Mouse (Mus musculus) splenic B cell, adult 2 months (primary cell): ENCODE data around the gene Actrt3.
"Not testable (repeated sequence)": the region's sequence is repeated elsewhere in the genome, so short reads cannot be mapped to it uniquely, and the experiment has no call there.

Experiments used
- DNase-seq: peaks from one replicate; pipeline ENCODE4 v3.0.0-alpha.2; 2011; ENCODE audit warnings: low read depth, low spot score
- H3K27me3 ChIP-seq: 2 replicates; pipeline ENCODE4 v1.6.1; 2012; ENCODE audit warnings: mild to moderate bottlenecking, low read length, moderate library complexity, mixed read lengths; ENCODE audit not compliant: control insufficient read depth, poor library complexity, insufficient read depth, severe bottlenecking
- H3K36me3 ChIP-seq: 2 replicates; pipeline ENCODE4 v1.6.1; 2012; ENCODE audit warnings: mild to moderate bottlenecking, low read length, moderate library complexity, mixed read lengths; ENCODE audit not compliant: control insufficient read depth, poor library complexity, insufficient read depth, severe bottlenecking

The Actrt3 gene

DNA sequence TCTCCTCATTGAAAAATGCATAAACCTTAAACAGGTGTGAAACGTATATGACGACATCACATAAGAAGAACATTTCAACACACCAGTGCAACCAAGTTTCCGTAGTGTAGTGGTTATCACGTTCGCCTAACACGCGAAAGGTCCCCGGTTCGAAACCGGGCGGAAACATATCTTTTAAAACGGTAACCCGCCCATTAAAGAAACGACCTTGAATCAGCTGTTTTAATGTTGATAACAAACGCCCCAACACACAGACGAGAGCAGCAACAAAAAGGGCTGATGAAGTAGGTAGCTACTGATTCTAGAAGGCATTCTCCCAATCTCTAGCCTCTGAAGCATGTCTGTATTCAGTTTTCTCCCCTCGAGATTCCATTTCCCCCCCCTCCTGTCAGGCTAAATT is 1.4 kb upstream of the Actrt3 start:
- peak; percentile 94 for DNase-seq
- Histone ChIP-seq H3K36me3 (no peaks in the 10 kb centered on the region; the same call in 1 of the 2 replicates), H3K27me3 (no peaks in the 10 kb centered on the region)

DNA sequence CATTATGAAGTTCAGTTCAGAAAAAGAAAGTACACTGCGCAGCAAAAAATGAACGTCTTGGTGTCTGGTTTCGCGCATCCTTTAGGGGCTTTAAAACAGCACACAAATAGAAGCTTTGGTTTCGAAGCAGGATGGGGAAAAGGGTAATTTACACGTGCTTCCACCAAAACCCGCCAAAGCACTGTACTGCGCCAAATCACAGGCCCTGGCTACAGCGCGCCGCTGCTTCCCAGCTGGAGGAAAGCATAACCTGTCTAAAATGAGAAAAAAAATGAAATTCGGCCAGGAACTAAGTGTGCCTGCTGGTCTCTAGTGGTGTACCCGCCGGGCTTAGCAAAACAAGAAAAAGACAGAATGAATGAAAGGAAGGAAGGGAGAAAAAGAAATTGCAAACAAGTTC is 978 bp upstream of the Actrt3 start:
- DNase-seq, result no peak
- H3K36me3 ChIP-seq, result no peaks in the 10 kb centered on the region; the same call in 1 of the 2 replicates
- H3K27me3 ChIP-seq, result no peaks in the 10 kb centered on the region

GRCm38 (mm10) chr3:30597271-30597670 is 2.5 kb downstream of the Actrt3 start:
- Histone ChIP-seq H3K36me3 (no peaks in the 10 kb centered on the region), H3K27me3 (no peaks in the 10 kb centered on the region)
- no peak for DNase-seq

DNA sequence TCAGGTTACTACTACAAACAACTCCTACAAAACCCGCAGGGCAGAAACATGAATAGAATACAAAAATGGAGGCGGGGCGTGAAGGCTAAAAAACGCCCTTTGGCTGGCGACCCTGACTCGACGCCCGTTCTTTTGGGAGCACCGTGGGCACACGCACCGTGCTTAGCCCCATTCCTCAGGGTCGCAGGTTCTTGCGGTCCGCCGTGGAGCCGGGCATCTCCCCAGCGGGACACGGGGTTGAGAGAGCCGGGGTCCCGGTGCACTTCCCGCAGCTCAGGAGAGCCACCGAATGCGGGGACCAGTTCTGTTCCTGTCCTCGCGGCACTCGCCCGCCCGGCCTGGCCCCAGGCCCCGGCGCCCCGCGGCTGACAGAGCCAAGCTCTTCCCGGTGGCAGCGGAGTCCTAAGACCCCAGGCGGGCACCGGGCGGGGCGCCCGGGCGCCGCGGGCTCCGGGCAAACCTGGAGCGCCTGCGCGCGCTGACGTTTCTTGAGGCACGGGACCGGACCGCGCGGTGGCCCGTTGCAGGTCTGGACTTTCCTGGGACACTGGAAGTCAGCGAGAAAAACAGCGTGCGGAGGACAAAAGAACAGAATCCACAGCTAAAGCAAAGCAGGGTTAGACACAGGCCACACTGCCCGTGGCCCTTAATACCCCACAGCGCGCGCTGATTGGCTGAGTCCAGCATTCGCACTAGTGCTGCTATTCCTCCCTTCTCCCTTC is 4.5 kb downstream of the Actrt3 start:
- no peaks in the 10 kb centered on the region for H3K36me3 ChIP-seq
- H3K27me3 ChIP-seq, result no peaks in the 10 kb centered on the region
- DNase-seq, result peak; percentile 46

GRCm38 (mm10) chr3:30593719-30594485 is 5.8 kb downstream of the Actrt3 start:
- DNase-seq, result peak; percentile 61
- H3K36me3 ChIP-seq, result no peaks in the 10 kb centered on the region
- H3K27me3 ChIP-seq, result no peaks in the 10 kb centered on the region

GRCm38 (mm10) chr3:30592418-30592853 is 7.3 kb downstream of the Actrt3 start:
- Histone ChIP-seq H3K27me3 (no peaks in the 10 kb centered on the region), H3K36me3 (no peaks in the 10 kb centered on the region)
- DNase-seq, result peak; percentile 78

GRCm38 (mm10) chr3:30588865-30589264 is 10.9 kb downstream of the Actrt3 start:
- DNase-seq, result no peak
- H3K36me3 ChIP-seq, result no peaks in the 10 kb centered on the region
- no peaks in the 10 kb centered on the region; the same call in 1 of the 2 replicates for H3K27me3 ChIP-seq

DNA sequence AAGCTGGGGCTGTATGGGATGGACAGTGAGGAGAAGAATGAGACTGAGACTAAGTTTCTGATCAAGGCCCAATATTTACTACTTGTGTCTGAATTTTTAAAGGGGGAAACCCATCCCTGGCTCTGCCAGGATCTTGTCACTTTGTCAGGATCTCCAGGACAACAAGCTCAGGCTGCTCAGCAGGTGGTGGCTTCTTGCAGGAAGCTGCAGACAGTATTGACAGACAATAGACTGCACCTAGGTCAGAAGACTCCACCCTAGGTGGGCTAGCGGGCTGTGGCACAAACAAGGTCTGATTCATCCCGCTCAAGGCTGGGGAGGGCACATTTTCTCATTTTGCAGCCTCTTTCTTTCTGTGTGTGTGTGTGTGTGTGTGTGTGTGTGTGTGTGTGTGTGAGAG is 26.2 kb downstream of the Actrt3 start:
- Histone ChIP-seq H3K36me3 (no peaks in the 10 kb centered on the region), H3K27me3 (no peaks in the 10 kb centered on the region)
- DNase-seq, result no peak

- H3K27me3 ChIP-seq, DNase-seq, H3K36me3 ChIP-seq: not testable (repeated sequence)
Measured at GRCm38 (mm10) chr3:30566333-30566732, 33.4 kb downstream of the Actrt3 start.

- H3K27me3 ChIP-seq, result no peaks in the 10 kb centered on the region
- no peak for DNase-seq
- H3K36me3 ChIP-seq, result no peaks in the 10 kb centered on the region
Measured at GRCm38 (mm10) chr3:30560677-30561314, 38.9 kb downstream of the Actrt3 start.

DNA sequence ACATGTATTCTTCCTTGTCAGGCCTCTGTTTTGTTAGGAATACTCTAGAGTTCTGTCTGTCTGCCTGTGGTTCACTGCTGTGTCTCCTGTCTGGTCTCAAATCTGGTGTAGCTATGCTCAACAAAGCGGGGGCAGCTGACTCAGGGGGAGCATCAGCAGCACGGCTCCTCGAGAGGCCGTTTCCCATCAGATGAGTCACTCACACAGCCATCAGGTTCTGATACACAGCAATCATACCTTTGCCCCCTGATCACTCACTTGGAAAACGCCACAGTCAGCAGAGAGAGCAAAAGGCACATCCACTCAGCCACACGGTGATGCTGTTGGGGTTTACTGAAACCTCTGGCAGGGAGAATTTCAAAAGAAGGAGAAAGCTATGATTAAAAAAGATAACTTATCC is 46.0 kb downstream of the Actrt3 start:
- no peak for DNase-seq
- Histone ChIP-seq H3K27me3 (no peaks in the 10 kb centered on the region), H3K36me3 (no peaks in the 10 kb centered on the region)

- no peak for DNase-seq
- Histone ChIP-seq H3K36me3 (no peaks in the 10 kb centered on the region), H3K27me3 (no peaks in the 10 kb centered on the region)
Measured at GRCm38 (mm10) chr3:30550218-30550617, 49.5 kb downstream of the Actrt3 start.

DNA sequence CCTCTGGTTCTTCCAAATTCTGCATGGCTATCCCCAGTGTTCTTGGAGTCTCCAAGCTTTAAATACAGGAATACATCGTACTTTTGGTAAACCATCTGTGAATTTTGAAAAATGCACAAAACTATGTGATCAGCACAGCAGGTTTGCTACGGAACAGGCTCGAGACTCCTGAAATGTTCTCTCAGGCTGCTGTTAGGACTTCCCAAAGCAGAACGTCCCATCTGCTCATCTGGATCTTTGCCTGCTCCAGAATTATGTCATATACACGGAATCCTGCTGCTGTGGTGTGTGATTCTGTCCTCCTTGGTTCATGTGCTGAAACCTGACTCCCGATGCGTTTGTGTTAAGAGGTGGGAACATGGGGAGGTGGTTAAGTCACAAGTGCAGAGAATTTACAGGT is 50.8 kb downstream of the Actrt3 start:
- no peaks in the 10 kb centered on the region for H3K36me3 ChIP-seq
- DNase-seq, result no peak
- H3K27me3 ChIP-seq, result no peaks in the 10 kb centered on the region

DNA sequence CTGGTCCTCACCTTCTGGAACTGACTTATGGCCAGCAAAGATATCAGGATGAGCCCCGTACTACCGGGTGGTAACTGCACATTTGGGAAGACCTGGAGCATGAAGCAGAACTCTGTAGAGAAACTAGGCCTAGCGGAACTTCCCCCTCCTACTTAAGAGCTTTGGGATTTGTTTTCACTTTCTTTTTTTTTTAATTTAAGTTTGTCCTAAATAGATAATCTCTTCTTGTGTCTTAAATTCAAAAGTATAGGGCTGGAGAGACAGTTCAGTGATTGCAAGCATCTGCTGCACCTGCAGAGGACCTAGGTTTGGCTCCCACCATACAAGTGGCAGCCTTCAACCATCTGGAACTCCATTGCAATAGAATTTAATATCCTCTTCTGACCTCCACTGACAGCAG is 51.8 kb downstream of the Actrt3 start, which contains the start of gene Mecom:
Gene Mecom (minus strand): TSS at position 101 of the 400 bp plus-strand sequence.
- DNase-seq, result no peak
- no peaks in the 10 kb centered on the region for H3K36me3 ChIP-seq
- H3K27me3 ChIP-seq, result no peaks in the 10 kb centered on the region
